Mouse (Mus musculus) intestine, embryonic 16.5 days (tissue): ENCODE results near the gene Zfp599. TPM values are rescaled to one million over a fixed set of nuclear protein-coding genes. Genes with fewer than 3 reads are reported as not detected.
"Not testable (repeated sequence)": the region's sequence is repeated elsewhere in the genome, so short reads cannot be mapped to it uniquely, and the experiment has no call there.

Source experiments
- ATAC-seq: fragments of 200-750 bp; cut with Nextera tagmentation; 2 replicates; pipeline ENCODE4 v1.8.0; 2017; ENCODE audit warnings: moderate TSS enrichment, moderate library complexity
- H3K27ac ChIP-seq: fragments of 300-500 bp; sonication (generic); 2 replicates; pipeline ENCODE4 v1.5.1; 2014; ENCODE audit warnings: mild to moderate bottlenecking, low read length
- H3K27me3 ChIP-seq: fragments of 300-500 bp; sonication (generic); replicated peaks from 2 replicates; pipeline ENCODE4 v1.6.1; 2014; ENCODE audit warnings: low read length, control low read depth, mixed read lengths; ENCODE audit not compliant: control insufficient read depth, insufficient read depth
- H3K36me3 ChIP-seq: fragments of 300-500 bp; sonication (generic); 2 replicates; pipeline ENCODE4 v1.6.1; 2014; ENCODE audit warnings: low read length, control low read depth; ENCODE audit not compliant: control insufficient read depth, insufficient read depth
- H3K4me1 ChIP-seq: fragments of 300-500 bp; sonication (generic); 2 replicates; pipeline ENCODE4 v1.6.1; 2014; ENCODE audit warnings: low read length, control low read depth, mixed read lengths; ENCODE audit not compliant: control insufficient read depth, insufficient read depth
- H3K4me2 ChIP-seq: fragments of 300-500 bp; sonication (generic); 2 replicates; pipeline ENCODE4 v1.6.1; 2014; ENCODE audit warnings: low read depth, low read length, control low read depth
- H3K4me3 ChIP-seq: fragments of 300-500 bp; sonication (generic); 2 replicates; pipeline ENCODE4 v1.5.1; 2014; ENCODE audit warnings: mild to moderate bottlenecking, low read length
- H3K9ac ChIP-seq: fragments of 300-500 bp; sonication (generic); 2 replicates; pipeline ENCODE4 v1.6.1; 2014; ENCODE audit warnings: low read depth, low read length
- H3K9me3 ChIP-seq: fragments of 300-500 bp; sonication (generic); 2 replicates; pipeline ENCODE4 v1.6.1; 2016; ENCODE audit warnings: low read length, control low read depth; ENCODE audit not compliant: control insufficient read depth
- WGBS: fragments of 180-500 bp; shearing (Covaris S2); extraction: QIAGEN DNeasy Blood & Tissue Kit; methylation state at CpG from one replicate; pipeline ENCODE4 v1.1.7; 2014; 5-methylcytosine and 5-hydroxymethylcytosine counted together
- polyA plus RNA-seq: library from polyadenylated mRNA; unstranded; fragments of >200 nt; fragmentation: Nextera tagmentation; extraction: Ambion mirVana; gene quantifications from 2 replicates; pipeline ENCODE4 v1.2.1, GENCODE M21; 2015

Gene Zfp599
- 3.1 and 3.9 TPM in 2 replicates for polyA plus RNA-seq

GRCm38 (mm10) chr9:22259184-22260091 lies at the start of gene Zfp599:
Zfp599 (minus strand) TSS chr9:22259895.
- no peaks in the 10 kb centered on the region for H3K27me3 ChIP-seq
- peak within 1 kb of the TSS; percentile 74 for H3K4me3 ChIP-seq
- peak within 1 kb of the TSS; percentile 20; the same call in 1 of the 2 replicates for H3K27ac ChIP-seq
- no peaks in the 10 kb centered on the region; the same call in 1 of the 2 replicates for H3K9me3 ChIP-seq
- peak within 1 kb of the TSS; percentile 54 for H3K4me2 ChIP-seq
- peak; percentile 100 for ATAC-seq
- no peaks in the 10 kb centered on the region; the same call in 1 of the 2 replicates for H3K4me1 ChIP-seq
- peaks cover 6% of the 10 kb centered on the region; the same call in 1 of the 2 replicates for H3K36me3 ChIP-seq
- peak within 1 kb of the TSS; percentile 84 for H3K9ac ChIP-seq
- WGBS: 1% methylated on average over 35 of the region's 35 CpGs

DNA sequence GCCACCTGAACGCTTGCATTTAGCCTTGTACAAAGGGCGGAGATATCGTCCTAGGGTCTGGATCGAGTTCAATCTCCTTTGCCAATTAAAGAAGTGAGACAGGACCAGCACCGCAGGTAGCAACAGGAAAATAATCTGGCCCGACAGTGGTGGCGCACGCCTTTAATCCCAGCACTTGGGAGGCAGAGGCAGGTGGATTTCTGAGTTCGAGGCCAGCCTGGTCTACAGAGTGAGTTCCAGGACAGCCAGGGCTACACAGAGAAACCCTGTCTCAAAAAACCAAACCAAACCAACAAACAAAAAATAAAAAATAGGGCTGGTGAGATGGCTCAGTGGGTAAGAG lies 48.2 kb upstream of the Zfp599 start:
- Histone ChIP-seq H3K4me2 (peak overlapping the region; percentile 62), H3K9ac (peak overlapping the region; percentile 98), H3K27ac (0 out of 2 replicates have a peak overlapping the region, but pooled peaks have one; percentile 39), H3K4me3 (peak overlapping the region; percentile 95)
- H3K4me1 ChIP-seq, H3K27me3 ChIP-seq, H3K36me3 ChIP-seq, H3K9me3 ChIP-seq: not testable (repeated sequence)
- ATAC-seq: peak; percentile 42; the same call in 1 of the 2 replicates
- 22% methylated on average over 9 of the region's 9 CpGs for WGBS

DNA sequence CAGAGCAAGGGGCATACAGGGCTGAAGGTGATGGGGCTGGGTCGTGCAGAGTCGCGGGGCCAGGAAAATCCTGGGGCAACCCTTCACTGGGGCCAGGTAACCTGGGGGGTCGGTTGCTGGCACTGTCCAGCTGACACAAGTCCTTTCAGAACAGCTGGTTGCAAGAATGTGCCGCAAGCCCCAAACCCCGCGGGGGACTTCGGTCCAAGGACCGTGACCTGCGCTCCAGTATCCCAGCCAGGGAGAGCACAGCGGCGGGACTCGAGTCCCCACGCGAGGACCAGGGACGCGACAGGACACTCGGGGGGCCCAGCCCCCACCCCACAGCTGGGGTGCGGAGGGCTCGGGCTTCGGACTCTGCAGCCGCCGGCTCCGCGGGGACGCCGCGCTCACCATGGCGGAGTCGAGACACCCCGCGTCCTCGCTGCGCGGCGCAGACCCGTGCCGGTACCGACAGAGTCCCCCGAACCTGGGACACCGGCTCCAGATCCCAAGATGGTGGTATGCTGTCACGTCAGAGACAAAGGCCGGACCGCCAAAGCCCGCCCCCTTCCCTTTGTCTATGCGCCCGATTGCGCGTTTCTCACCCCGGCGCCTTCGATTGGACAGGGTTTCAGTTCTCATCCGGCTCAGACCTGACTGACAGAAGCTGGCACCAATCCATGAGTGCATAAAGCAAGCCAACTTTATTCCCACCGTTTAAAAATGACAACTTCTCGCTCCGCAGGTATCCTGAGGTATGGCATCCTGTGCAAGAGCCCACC lies 47.6 kb upstream of the Zfp599 start, which contains the start of gene Zfp810:
Gene Zfp810, minus strand, starts transcription at position 493 of the 764 bp plus-strand sequence.
- 0 out of 2 replicates have a peak, but pooled peaks cover 3% of the 10 kb centered on the region for H3K9me3 ChIP-seq
- under 1% methylated on average over 56 of the region's 56 CpGs for WGBS
- peaks cover 6% of the 10 kb centered on the region; the same call in 1 of the 2 replicates for H3K4me1 ChIP-seq
- peak within 1 kb of the TSS; percentile 98 for H3K9ac ChIP-seq
- H3K27ac ChIP-seq: peak within 1 kb of the TSS; percentile 66
- H3K27me3 ChIP-seq: no peaks in the 10 kb centered on the region
- peak within 1 kb of the TSS; percentile 86 for H3K4me2 ChIP-seq
- peak within 1 kb of the TSS; percentile 95 for H3K4me3 ChIP-seq
- ATAC-seq: peak; percentile 99
- peaks cover 8% of the 10 kb centered on the region for H3K36me3 ChIP-seq

GRCm38 (mm10) chr9:22306726-22307125 lies 47.0 kb upstream of the Zfp599 start:
- Histone ChIP-seq H3K4me3 (peak overlapping the region; percentile 95), H3K36me3 (peaks cover 8% of the 10 kb centered on the region), H3K27ac (no peak overlapping the region; the same call in 1 of the 2 replicates), H3K4me2 (peak overlapping the region; percentile 86), H3K4me1 (peaks cover 6% of the 10 kb centered on the region; the same call in 1 of the 2 replicates), H3K9ac (peak overlapping the region; percentile 98), H3K27me3 (no peaks in the 10 kb centered on the region), H3K9me3 (no peaks in the 10 kb centered on the region)
- WGBS: 13% methylated on average over 6 of the region's 6 CpGs
- ATAC-seq: no peak

GRCm38 (mm10) chr9:22302199-22302598 lies 42.5 kb upstream of the Zfp599 start:
- 90% methylated on average over 1 of the region's 1 CpGs for WGBS
- Histone ChIP-seq H3K27ac (no peak overlapping the region), H3K27me3 (no peaks in the 10 kb centered on the region), H3K4me3 (no peak overlapping the region), H3K4me2 (no peak overlapping the region), H3K9ac (no peak overlapping the region), H3K9me3 (no peaks in the 10 kb centered on the region), H3K36me3 (peaks cover 18% of the 10 kb centered on the region), H3K4me1 (peaks cover 6% of the 10 kb centered on the region; the same call in 1 of the 2 replicates)
- no peak for ATAC-seq

DNA sequence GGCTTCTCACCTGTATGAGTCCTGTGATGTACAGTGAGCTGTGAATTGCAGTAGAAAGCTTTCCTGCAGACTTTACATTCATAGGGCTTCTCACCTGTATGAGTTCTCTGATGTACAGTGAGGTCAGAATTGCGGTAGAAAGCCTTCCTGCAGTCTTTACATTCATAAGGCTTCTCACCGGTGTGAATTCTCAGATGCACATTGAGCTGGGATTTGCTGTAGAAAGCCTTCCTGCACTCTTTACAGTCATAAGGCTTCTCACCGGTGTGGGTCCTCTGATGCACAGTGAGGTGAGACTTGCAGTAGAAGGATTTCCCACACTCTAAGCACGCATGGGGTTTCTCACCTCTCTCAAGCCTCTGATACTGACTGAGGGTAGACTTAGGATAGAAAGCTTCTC lies 19.0 kb upstream of the Zfp599 start:
- Histone ChIP-seq H3K9me3 (peaks cover 40% of the 10 kb centered on the region), H3K4me1 (no peaks in the 10 kb centered on the region), H3K27ac (no peak overlapping the region), H3K4me3 (no peak overlapping the region), H3K27me3 (no peaks in the 10 kb centered on the region), H3K9ac (no peak overlapping the region), H3K4me2 (no peak overlapping the region), H3K36me3 (peaks cover 58% of the 10 kb centered on the region)
- ATAC-seq: no peak
- 98% methylated on average over 4 of the region's 4 CpGs for WGBS

GRCm38 (mm10) chr9:22268886-22269285 lies 9.2 kb upstream of the Zfp599 start:
- Histone ChIP-seq H3K9me3 (no peaks in the 10 kb centered on the region), H3K4me3 (no peak overlapping the region), H3K27me3 (no peaks in the 10 kb centered on the region), H3K4me2 (no peak overlapping the region), H3K36me3 (no peaks in the 10 kb centered on the region), H3K27ac (no peak overlapping the region), H3K4me1 (no peaks in the 10 kb centered on the region), H3K9ac (no peak overlapping the region)
- no peak for ATAC-seq
- 90% methylated on average over 1 of the region's 1 CpGs for whole genome bisulfite sequencing

GRCm38 (mm10) chr9:22262611-22263010 lies 2.9 kb upstream of the Zfp599 start:
- Histone ChIP-seq H3K27me3 (no peaks in the 10 kb centered on the region), H3K4me1 (no peaks in the 10 kb centered on the region; the same call in 1 of the 2 replicates), H3K4me3 (no peak overlapping the region), H3K9me3 (no peaks in the 10 kb centered on the region), H3K9ac (no peak overlapping the region), H3K4me2 (no peak overlapping the region), H3K36me3 (no peaks in the 10 kb centered on the region), H3K27ac (no peak overlapping the region)
- 85% methylated on average over 10 of the region's 10 CpGs for WGBS
- ATAC-seq: no peak

GRCm38 (mm10) chr9:22261594-22261993 lies 1.9 kb upstream of the Zfp599 start:
- WGBS: 56% methylated on average over 1 of the region's 1 CpGs
- H3K9me3 ChIP-seq: no peaks in the 10 kb centered on the region
- no peaks in the 10 kb centered on the region; the same call in 1 of the 2 replicates for H3K4me1 ChIP-seq
- no peak overlapping the region for H3K4me2 ChIP-seq
- no peak overlapping the region for H3K4me3 ChIP-seq
- H3K9ac ChIP-seq: no peak overlapping the region
- no peaks in the 10 kb centered on the region for H3K27me3 ChIP-seq
- H3K36me3 ChIP-seq: no peaks in the 10 kb centered on the region
- no peak overlapping the region for H3K27ac ChIP-seq
- ATAC-seq: no peak
